In the genomic region with DNA sequence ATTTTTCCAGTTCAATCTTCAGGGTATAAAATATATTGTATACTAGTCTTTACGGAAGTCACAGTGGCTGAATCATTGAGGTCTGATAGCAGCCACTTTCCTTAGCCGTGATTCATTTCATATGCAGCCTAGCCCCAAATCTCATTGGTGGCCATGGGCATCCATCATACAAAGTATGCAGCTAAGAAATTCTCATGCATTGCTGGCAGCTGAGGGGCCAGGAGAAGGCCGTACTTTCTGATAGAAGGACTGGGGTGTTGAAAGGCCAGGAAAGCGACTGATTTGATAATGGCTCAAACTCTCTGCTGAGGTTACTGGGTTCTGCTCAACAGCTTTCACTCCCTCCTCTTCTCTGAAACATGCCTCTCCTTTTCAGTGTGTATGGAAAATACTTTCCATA, we compare ENCODE assay signal across 25 mouse cellular contexts. TPM values are rescaled to one million over a fixed set of nuclear protein-coding genes. Genes with fewer than 3 reads are reported as not detected.
DNase-seq lines count a peak whose midpoint lies in the region; ATAC-seq lines count a peak whose summit lies in the region.
"Had no signal": no experiment of that assay in that cellular context is flagged by ENCODE, and none has a peak within 500 bp of the region (broad histone marks: within the 10 kb centered on the region; RNA-seq: fewer than 3 reads in every experiment).

No protein-coding gene starts in this region.

- no peaks in the 10 kb centered on the region for H3K27me3 ChIP-seq in heart, embryonic 12.5 days (replicated peaks)
- H3K27me3 ChIP-seq in lung, embryonic 15.5 days, result peaks cover 9% of the 10 kb centered on the region; the same call in 1 of the 2 replicates
- no peaks in the 10 kb centered on the region for H3K27me3 ChIP-seq in embryonic facial prominence, embryonic 14.5 days (replicated peaks; ENCODE audit: control insufficient read depth, insufficient read depth, low read length)
- H3K27me3 ChIP-seq: embryonic facial prominence, embryonic 15.5 days; limb, embryonic 15.5 days; liver, embryonic 15.5 days had no signal

- H3K4me1 ChIP-seq in heart, embryonic 12.5 days (replicated peaks), result peaks cover 22% of the 10 kb centered on the region
- 0 out of 2 replicates have a peak, but pooled peaks cover 7% of the 10 kb centered on the region for H3K4me1 ChIP-seq in lung, embryonic 15.5 days
- H3K4me1 ChIP-seq in embryonic facial prominence, embryonic 14.5 days (ENCODE audit: control insufficient read depth, insufficient read depth, low read length), result no peaks in the 10 kb centered on the region
- H3K4me1 ChIP-seq: embryonic facial prominence, embryonic 15.5 days; liver, embryonic 15.5 days had no signal

- peak overlapping the region; percentile 90 for H3K9ac ChIP-seq in heart, embryonic 12.5 days
- H3K9ac ChIP-seq in lung, embryonic 15.5 days, result no peak overlapping the region
- no peak overlapping the region for H3K9ac ChIP-seq in embryonic facial prominence, embryonic 14.5 days (ENCODE audit: low read depth, low read length)
- H3K9ac ChIP-seq: embryonic facial prominence, embryonic 15.5 days; hindbrain, embryonic 12.5 days; limb, embryonic 15.5 days; liver, embryonic 15.5 days had no signal

- H3K27ac ChIP-seq in heart, embryonic 12.5 days (ENCODE audit: poor library complexity, severe bottlenecking), result peak overlapping the region; percentile 96
- H3K27ac ChIP-seq in lung, embryonic 15.5 days, result no peak overlapping the region
- H3K27ac ChIP-seq in embryonic facial prominence, embryonic 14.5 days (replicated peaks; ENCODE audit: low read depth, low read length), result no peak overlapping the region
- H3K27ac ChIP-seq: embryonic facial prominence, embryonic 15.5 days; hindbrain, embryonic 12.5 days; layer of hippocampus, adult 2 months; limb, embryonic 15.5 days; liver, embryonic 15.5 days; midbrain, embryonic 10.5 days had no signal

- H3K4me3 ChIP-seq in heart, embryonic 12.5 days, result peak overlapping the region; percentile 60
- no peak overlapping the region for H3K4me3 ChIP-seq in lung, embryonic 15.5 days
- no peak overlapping the region for H3K4me3 ChIP-seq in embryonic facial prominence, embryonic 14.5 days (ENCODE audit: low read depth, low read length)
- H3K4me3 ChIP-seq: embryonic facial prominence, embryonic 15.5 days; hindbrain, embryonic 12.5 days; layer of hippocampus, adult 2 months; limb, embryonic 15.5 days; liver, embryonic 15.5 days; midbrain, embryonic 10.5 days had no signal

- WGBS in heart, embryonic 12.5 days, result 17% methylated on average over 4 of the region's 4 CpGs
- 58% methylated on average over 4 of the region's 4 CpGs for WGBS in lung, embryonic 15.5 days
- 53% methylated on average over 4 of the region's 4 CpGs for WGBS in embryonic facial prominence, embryonic 14.5 days

- no peak for DNase-seq in heart, adult 11 months
- DNase-seq in lung, adult 18-20 months, result no peak
- no peak for DNase-seq in embryonic facial prominence, embryonic 14.5 days (ENCODE audit: low spot score)
- peak; percentile 43 for DNase-seq in heart, postnatal 4 days
- no peak for DNase-seq in layer of hippocampus, adult 18-20 months (ENCODE audit: low spot score in 2 of 2)
- no peak for DNase-seq in spleen, postnatal 10 days (ENCODE audit: low spot score in 2 of 2)
- DNase-seq: adrenal gland, adult 8-10 months; cerebellum, adult 9-10 months; kidney, adult 2 months; lung, postnatal 4 days; retina, postnatal 1 day; right cerebral cortex, postnatal 4 days; thymus, postnatal 25 days had no signal

- H3K4me2 ChIP-seq in heart, embryonic 12.5 days, result peak overlapping the region; percentile 72
- peak overlapping the region; percentile 21; the same call in 1 of the 2 replicates for H3K4me2 ChIP-seq in lung, embryonic 15.5 days
- H3K4me2 ChIP-seq in embryonic facial prominence, embryonic 14.5 days (ENCODE audit: low read depth, low read length), result peak overlapping the region; percentile 24; the same call in 1 of the 2 replicates
- H3K4me2 ChIP-seq: hindbrain, embryonic 12.5 days; limb, embryonic 15.5 days; liver, embryonic 15.5 days had no signal

- peaks cover 17% of the 10 kb centered on the region; the same call in 1 of the 2 replicates for H3K36me3 ChIP-seq in heart, embryonic 12.5 days
- H3K36me3 ChIP-seq in lung, embryonic 15.5 days, result no peaks in the 10 kb centered on the region
- no peaks in the 10 kb centered on the region for H3K36me3 ChIP-seq in embryonic facial prominence, embryonic 14.5 days (ENCODE audit: control insufficient read depth, insufficient read depth, low read length)
- H3K36me3 ChIP-seq: embryonic facial prominence, embryonic 15.5 days; hindbrain, embryonic 12.5 days; limb, embryonic 15.5 days; liver, embryonic 15.5 days; midbrain, embryonic 10.5 days had no signal

- ATAC-seq in heart, embryonic 12.5 days (ENCODE audit: insufficient number of reproducible peaks, low FRiP score), result no peak
- no peak for ATAC-seq in lung, embryonic 15.5 days (ENCODE audit: borderline replicate concordance, extremely low read depth, low FRiP score, low TSS enrichment)
- ATAC-seq in embryonic facial prominence, embryonic 14.5 days (ENCODE audit: low read depth), result no peak

- H3K9me3 ChIP-seq in heart, embryonic 12.5 days (replicated peaks), result no peaks in the 10 kb centered on the region
- H3K9me3 ChIP-seq in lung, embryonic 15.5 days, result no peaks in the 10 kb centered on the region
- H3K9me3 ChIP-seq in embryonic facial prominence, embryonic 14.5 days (ENCODE audit: control insufficient read depth, low read length), result no peaks in the 10 kb centered on the region
- H3K9me3 ChIP-seq: embryonic facial prominence, embryonic 15.5 days; hindbrain, embryonic 12.5 days; limb, embryonic 15.5 days; liver, embryonic 15.5 days; midbrain, embryonic 10.5 days had no signal

RNA-seq across cellular contexts. Expression of a gene that starts 3.7 kb away (rescaled TPM):
- 493 and 506 TPM in 2 replicates for polyA plus RNA-seq in heart, embryonic 12.5 days (2016; fragmentation: Nextera tagmentation; extraction: Ambion mirVana)
- 7.9 and 12.5 TPM in 2 replicates for polyA plus RNA-seq in lung, embryonic 15.5 days (2015; fragmentation: Nextera tagmentation; extraction: Ambion mirVana)
- polyA plus RNA-seq in embryonic facial prominence, embryonic 14.5 days (2014; fragmentation: Nextera tagmentation; extraction: Ambion mirVana), result 6.5 and 8.4 TPM in 2 replicates
- 1,000 to 10,000 TPM; 1,138 to 1,271 TPM for total RNA-seq in heart, postnatal 4 days (2021)
- not detected for total RNA-seq in layer of hippocampus, adult 18-20 months (2021)
- total RNA-seq: adrenal gland, adult 8-10 months; layer of hippocampus, adult 2 months; left cerebral cortex, postnatal 36 days; midbrain, postnatal 0 days had no signal
- polyA plus RNA-seq: forebrain, embryonic 11.5 days; midbrain, embryonic 10.5 days; testis, adult 2 months had no signal

RNA-seq across cellular contexts. Expression of a gene that starts 32.7 kb away (rescaled TPM):
- polyA plus RNA-seq in heart, embryonic 12.5 days (2016; fragmentation: Nextera tagmentation; extraction: Ambion mirVana), result 52.2 and 60.8 TPM in 2 replicates
- polyA plus RNA-seq in lung, embryonic 15.5 days (2015; fragmentation: Nextera tagmentation; extraction: Ambion mirVana), result 85.3 and 89.3 TPM in 2 replicates
- 54.4 and 70.1 TPM in 2 replicates for polyA plus RNA-seq in embryonic facial prominence, embryonic 14.5 days (2014; fragmentation: Nextera tagmentation; extraction: Ambion mirVana)
- 10 to 100 TPM; 17.5 to 21.3 TPM for total RNA-seq in heart, postnatal 4 days (2021)
- total RNA-seq in layer of hippocampus, adult 18-20 months (2021), result 10 to 100 TPM; 15.1 to 15.9 TPM

RNA-seq across cellular contexts. Expression of a gene that starts 58.9 kb away (rescaled TPM):
- 0.18 TPM in 1 of 2 replicates, not detected in the other for polyA plus RNA-seq in heart, embryonic 12.5 days (2016; fragmentation: Nextera tagmentation; extraction: Ambion mirVana)
- 0.06 and 0.29 TPM in 2 replicates for polyA plus RNA-seq in lung, embryonic 15.5 days (2015; fragmentation: Nextera tagmentation; extraction: Ambion mirVana)
- polyA plus RNA-seq in embryonic facial prominence, embryonic 14.5 days (2014; fragmentation: Nextera tagmentation; extraction: Ambion mirVana), result 0.78 and 1.00 TPM in 2 replicates
- total RNA-seq in heart, postnatal 4 days (2021), result under 1 TPM; 0.14 to 0.25 TPM
- total RNA-seq in layer of hippocampus, adult 18-20 months (2021), result 1 to 10 TPM; 9.5 to 9.9 TPM
- polyA plus RNA-seq: liver, embryonic 15.5 days had no signal

Comparison
In these comparisons a context has a peak if more than half of its experiments do, and no peak if none do; other contexts are left out.
1. H3K4me2 ChIP-seq: peak in every context shown above with its lines; median percentile 72 in heart, embryonic 12.5 days; 24 in embryonic facial prominence, embryonic 14.5 days; 21 in lung, embryonic 15.5 days.
2. RNA of a gene that starts 3.7 kb away (polyA plus RNA-seq): 493 to 506 TPM in heart, embryonic 12.5 days; 7.9 to 12.5 TPM in lung, embryonic 15.5 days and 6.5 to 8.4 TPM in embryonic facial prominence, embryonic 14.5 days; every median in the first group is over 10 times any median in the second.